Mouse (Mus musculus) lung, postnatal 25 days (tissue): ENCODE data around the gene Smim13.
"Not testable (repeated sequence)": the region's sequence is repeated elsewhere in the genome, so short reads cannot be mapped to it uniquely, and the experiment has no call there.

Experiments
- DNase-seq: peaks from one replicate; pipeline ENCODE4 v3.0.0; 2022; ENCODE audit warnings: low spot score

The Smim13 gene

DNA sequence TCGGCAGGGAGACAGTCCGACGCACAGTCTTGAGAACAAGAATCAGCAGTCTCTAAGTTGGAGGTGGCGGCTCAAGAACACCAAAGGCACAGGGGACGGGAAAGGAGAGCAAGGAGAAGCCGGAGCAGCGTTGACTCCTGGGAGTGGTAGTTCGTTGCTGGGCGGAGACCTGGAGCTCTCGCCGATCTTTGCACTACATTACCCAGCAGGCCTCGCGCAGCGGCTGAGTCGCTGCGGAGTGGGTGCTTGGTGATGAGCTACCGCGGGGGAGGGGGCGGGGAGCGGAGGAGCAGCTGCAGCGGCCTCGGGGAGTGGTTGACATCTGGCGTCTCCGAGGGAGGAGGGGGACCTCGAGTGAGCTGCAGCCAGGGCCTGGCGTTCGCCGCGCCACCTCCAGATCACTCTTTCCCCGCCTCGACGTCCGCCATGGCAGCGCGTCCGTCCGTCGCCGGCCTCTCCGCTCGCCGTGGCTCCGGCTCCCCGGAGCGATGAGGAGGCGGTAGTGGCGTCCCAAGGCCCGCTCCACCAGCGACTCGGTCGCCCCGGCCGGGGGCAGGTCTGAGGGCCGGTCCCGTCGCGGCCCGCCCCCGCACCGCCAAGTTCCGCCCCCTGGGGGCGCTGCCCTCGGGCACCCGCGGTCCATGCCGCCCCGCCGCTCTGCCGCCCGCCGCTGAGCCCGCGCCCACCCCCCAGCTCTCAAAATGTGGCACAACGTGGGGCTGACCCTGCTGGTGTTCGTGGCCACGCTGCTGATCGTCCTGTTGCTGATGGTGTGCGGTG lies at the start of gene Smim13:
Smim13 (plus strand) TSS at position 307 of the 780 bp plus-strand sequence.
- peak; percentile 96 for DNase-seq

- DNase-seq, result no peak
Observed at GRCm38 (mm10) chr13:41200861-41201260, 48.8 kb upstream of the Smim13 start.

DNA sequence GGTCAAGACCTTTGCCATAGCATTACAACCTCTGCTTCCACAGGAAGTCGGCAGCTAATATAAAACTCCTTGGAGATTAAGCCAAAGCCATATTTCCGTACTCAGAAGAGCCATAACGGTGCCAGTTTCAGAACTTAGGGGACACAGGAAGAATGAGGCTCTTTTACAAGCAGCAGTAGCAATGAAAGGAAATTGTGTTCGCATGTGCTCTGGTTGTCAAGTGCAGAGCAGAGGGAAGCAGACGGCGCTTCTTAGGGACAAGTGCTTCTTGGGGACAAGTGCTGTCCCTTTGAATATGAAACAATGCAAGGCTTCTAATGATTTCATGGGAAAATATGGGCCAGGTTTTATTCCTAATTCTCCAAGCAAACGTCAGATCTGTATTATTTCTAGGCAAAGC lies 46.4 kb upstream of the Smim13 start:
- DNase-seq, result no peak

GRCm38 (mm10) chr13:41203691-41204090 lies 46.0 kb upstream of the Smim13 start:
- DNase-seq, result no peak

- not testable (repeated sequence) for DNase-seq
Observed at GRCm38 (mm10) chr13:41205568-41205967, 44.1 kb upstream of the Smim13 start.

DNA sequence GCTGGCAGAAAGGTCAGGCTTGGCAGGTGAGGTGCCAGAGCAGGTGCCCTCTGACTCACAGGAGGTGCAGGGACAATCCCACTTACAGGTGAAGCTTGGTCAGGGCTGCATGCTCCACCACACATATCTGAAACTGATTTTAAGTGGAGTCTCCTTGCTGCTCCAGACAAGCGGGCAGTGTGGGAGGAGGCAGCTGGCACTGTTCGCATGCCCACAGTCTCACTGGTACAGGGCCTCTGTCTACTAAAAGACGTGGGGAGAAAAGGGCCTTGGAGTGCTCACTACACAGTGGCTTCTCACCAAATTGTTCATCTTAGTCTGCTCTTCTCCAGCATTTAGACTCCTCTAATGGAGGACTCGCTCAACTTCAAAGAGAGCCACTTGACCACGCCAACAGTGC lies 43.4 kb upstream of the Smim13 start:
- DNase-seq, result no peak

- no peak for DNase-seq
Observed at GRCm38 (mm10) chr13:41211276-41211675, 38.4 kb upstream of the Smim13 start.

DNA sequence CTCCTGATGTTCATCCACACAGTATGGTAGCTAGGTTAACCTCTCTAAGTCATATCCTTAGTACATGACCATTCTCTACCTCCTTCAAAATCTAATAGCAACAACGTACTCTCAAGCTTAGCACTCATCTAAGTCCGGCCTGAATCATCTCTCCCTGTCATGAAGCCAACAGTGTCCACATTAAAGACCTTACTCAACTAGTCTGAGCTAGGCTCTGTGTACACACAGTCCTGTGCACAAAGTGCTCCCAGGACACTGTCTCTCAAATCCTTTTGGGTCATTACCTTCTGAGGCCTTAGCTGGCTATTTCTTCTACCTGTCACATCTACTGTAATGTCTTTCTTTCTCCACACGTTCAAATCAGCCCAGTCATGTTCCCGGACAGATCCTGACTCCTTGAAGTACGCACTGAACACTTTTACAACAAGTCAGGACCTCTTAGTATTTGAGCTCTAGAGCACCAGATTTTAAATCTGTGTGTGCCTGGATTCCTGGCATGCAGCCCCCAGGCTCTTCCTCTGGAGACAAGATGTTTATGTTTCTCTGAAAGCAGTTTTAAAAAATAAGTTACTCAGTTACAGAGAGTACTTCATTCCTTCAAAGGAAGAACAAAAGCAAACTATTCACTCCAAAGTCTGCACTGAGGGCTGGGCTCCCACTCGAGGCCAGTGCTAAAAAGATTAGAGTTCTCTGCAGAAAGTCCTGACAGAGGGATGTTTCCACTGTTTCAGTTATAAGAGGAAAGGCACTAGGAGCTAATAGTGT lies 36.9 kb upstream of the Smim13 start:
- DNase-seq, result no peak

- no peak for DNase-seq
Observed at GRCm38 (mm10) chr13:41215669-41216068, 34.0 kb upstream of the Smim13 start.

- DNase-seq, result no peak
Observed at GRCm38 (mm10) chr13:41216236-41216635, 33.4 kb upstream of the Smim13 start.

- DNase-seq, result no peak
Observed at GRCm38 (mm10) chr13:41219056-41219455, 30.6 kb upstream of the Smim13 start.

- no peak for DNase-seq
Observed at GRCm38 (mm10) chr13:41219687-41220303, 29.8 kb upstream of the Smim13 start.

- peak; percentile 41 for DNase-seq
Observed at GRCm38 (mm10) chr13:41220304-41220834, 29.3 kb upstream of the Smim13 start, which contains the start of gene Elovl2. Gene Elovl2, minus strand, starts transcription at chr13:41220405.

- DNase-seq, result no peak
Observed at GRCm38 (mm10) chr13:41226513-41226912, 23.1 kb upstream of the Smim13 start.

- DNase-seq, result no peak
Observed at GRCm38 (mm10) chr13:41228060-41228459, 21.6 kb upstream of the Smim13 start.

- no peak for DNase-seq
Observed at GRCm38 (mm10) chr13:41230256-41230655, 19.4 kb upstream of the Smim13 start.

GRCm38 (mm10) chr13:41231389-41231983 lies 18.2 kb upstream of the Smim13 start:
- DNase-seq, result no peak

DNA sequence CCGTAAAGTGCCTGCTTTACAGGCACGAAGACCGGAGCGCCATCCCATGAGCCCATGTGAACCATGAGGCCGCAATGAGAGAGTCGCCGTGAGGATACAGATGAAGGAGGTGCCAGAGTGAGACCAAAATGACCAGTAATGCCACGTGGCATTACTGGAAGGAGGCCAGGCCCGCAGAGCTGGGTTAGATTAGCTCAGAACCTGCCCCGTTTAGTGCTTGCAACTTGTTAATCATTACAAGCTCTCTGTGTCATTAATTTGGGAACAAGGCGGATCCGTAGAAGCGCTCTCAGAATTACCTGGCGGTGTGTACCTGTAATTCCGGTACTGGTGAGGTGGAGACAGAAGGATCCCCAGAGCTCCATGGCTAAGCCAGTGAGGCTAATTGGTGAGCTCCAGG lies 17.4 kb upstream of the Smim13 start:
- no peak for DNase-seq

- no peak for DNase-seq
Observed at GRCm38 (mm10) chr13:41233241-41233640, 16.4 kb upstream of the Smim13 start.

- no peak for DNase-seq
Observed at GRCm38 (mm10) chr13:41235181-41235580, 14.5 kb upstream of the Smim13 start.

- no peak for DNase-seq
Observed at GRCm38 (mm10) chr13:41235845-41236741, 13.6 kb upstream of the Smim13 start.
